Mouse (Mus musculus) spleen, postnatal 36 days (tissue): ENCODE results near the gene Kif26a.

Experiments
- DNase-seq, 2 experiments: peaks; one replicate each; pipeline ENCODE4 v3.0.0; 2022; ENCODE audit warnings: low spot score in 2 of 2, mixed read lengths in 1 of 2

The Kif26a gene

DNA sequence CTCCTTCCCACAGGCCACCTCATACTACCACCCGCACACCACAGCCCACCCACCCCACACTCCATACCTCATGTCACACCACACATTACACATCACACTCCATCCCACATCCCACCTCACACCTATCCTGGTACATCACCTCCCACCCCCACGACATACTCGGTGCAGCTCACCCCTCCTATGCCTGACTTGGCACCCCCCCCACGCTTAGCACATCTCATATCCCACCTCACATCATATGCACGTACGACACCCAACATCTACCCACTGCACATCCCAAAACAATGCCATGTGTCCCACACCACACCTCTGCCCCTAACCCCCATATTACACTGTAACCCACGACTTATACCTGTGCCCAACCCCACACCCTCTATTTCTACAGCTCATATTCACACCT, 69.5 kb downstream of the Kif26a start:
- no peak for DNase-seq

DNA sequence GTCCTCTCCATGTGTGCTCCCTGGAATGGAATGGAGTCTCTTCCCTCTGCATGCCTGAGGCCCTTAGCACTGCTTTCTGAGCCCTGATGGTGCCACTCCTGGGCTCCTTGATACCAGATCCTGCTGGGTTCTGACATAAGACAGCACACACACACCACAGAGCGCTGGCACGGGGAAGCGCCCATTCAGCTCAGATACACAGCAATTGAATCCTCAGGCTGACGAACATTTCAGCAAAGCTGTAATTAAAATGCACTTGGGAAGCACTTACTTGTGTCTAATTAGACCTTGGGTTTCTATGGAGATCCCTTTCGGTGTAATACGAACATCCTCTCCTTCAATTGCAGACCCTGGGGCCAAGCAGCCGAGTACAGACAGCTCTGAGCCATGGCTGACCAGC, 71.0 kb downstream of the Kif26a start:
- DNase-seq: no peak

DNA sequence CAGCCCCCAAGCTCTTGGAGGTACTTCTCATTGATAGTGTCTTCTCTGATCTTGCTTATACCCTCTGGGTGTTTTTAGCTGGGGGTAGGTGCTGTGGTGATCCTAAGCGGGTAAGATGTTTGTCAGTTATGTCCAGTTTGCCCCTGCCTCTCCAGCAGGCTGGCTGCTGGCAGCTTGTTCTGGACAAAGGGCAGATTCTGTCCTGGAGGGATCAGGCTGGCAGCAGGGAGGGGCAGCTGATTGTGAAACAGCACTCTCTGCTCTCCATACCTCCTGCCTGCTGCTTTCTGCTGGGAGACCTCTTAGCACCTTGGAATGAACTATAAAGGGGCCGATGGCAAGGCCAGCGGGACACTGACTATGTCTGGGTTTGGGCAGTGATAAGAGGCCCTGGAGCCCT, 71.7 kb downstream of the Kif26a start:
- no peak for DNase-seq

DNA sequence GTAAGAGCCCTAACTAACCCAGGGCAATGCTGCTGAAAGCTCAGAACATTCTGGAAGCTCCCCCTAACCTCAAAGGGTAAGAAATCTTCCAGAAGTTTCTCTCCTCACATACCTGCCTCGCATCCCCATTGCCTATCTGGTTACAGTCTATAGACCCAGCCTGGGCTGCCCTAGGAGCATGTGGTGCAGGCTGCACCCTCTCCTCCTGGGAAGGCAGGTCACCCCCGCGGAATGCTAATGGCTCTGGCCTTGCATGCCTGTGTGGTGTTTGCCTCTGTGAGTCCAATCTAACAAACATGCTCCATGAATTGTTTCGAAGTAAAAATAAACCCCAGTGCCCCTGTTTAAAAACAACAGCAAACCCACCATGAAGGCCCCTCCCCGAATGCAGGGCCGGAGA, 75.3 kb downstream of the Kif26a start:
- no peak for DNase-seq

DNA sequence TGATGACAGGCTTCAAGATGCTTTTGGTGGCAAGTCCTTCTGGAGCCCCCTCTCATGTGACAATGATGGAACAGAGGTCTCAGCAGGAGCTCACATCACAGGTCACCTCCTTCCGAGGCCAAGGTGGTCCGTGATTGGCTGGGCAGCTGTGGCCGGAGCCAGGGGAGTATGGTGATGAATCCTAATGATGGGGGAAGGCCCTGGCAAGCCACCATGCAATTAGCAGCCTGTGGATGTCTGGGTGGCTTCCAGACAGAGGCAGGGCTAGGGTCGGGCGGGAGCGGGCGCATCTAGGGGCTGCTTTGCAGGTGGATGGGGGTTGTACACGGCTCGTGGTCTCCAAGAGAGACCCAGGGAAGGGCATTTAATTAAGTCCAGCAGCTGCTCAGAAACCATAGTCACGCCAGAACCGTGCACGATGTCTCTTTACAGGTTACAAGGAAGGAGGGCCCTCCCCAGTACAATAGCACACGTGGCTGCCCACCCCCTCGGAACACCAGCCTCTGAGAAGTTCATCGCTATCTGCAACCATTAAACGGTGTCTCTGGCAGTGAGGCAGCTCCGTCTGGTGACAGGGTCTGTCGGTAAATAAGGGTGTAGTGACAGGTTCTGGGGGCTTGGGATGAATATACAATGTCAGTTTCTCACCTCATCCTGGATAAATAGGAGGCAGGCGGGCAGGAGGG, 75.9 kb downstream of the Kif26a start:
- DNase-seq: no peak

DNA sequence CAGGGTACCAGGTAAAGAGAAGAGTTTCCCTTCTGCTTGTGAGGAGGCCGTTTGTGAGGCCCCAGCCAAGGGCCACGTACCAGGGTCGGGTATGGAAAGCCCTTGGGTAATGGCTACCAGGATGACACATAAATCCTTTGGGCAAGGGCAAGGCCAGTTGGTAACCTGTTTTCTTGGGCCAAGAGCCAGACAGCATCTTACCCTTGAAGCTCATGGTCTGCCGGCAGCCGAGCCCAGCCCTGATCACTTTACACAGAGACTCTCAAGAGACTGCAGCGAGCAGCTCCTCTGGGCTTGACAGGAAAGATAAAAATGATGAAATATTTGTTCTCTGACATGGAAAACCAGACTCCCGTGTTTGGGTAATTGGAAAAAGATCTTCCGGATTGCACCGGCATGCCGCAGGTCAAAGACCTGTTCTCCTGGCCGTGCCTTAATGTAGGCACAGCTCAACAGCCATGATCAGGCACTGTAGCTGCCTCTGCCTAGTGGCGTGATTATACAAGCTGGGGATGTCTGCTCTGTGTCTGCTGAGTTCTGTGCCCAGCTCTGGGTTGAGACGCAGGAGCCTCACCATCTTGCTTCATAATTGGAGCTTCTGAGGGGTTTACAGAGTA, 77.8 kb downstream of the Kif26a start:
- DNase-seq: no peak

DNA sequence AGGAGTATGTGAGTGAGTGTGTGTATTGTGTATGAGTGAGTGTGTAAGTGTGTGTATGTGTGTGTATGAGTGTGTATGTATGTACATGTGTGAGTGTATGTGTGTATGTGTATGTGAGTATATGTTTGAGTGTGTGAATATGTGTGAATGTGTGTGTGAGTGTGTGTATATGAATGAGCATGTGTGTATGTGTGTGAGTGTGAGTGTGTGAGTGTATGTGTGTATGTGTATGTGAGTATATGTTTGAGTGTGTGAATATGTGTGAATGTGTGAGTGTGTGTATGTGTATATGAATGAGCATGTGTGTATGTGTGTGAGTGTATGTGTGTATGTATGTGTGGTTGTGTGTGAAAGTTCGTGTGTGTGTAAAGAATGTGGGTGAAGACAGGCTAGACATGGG, 80.2 kb downstream of the Kif26a start:
- DNase-seq: no peak

DNA sequence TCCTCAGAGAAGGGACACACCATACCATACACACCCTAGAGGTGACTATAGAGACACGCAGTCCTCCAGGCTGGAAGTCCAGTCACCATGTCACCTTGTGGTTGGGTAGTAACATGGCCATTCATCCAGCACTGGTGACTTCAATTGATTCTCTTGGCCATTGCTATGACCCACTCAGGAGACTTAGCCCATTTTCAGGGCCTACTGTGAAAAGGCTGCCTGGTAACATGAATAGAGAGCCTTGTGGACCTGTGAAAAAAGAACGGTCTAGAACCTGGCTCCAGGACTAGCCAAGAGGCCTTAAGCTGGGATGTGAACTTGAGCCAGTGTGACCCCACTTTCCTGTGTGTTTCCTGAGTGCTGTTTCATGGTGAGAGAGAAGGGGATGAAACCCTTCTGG, 80.6 kb downstream of the Kif26a start:
- no peak for DNase-seq

DNA sequence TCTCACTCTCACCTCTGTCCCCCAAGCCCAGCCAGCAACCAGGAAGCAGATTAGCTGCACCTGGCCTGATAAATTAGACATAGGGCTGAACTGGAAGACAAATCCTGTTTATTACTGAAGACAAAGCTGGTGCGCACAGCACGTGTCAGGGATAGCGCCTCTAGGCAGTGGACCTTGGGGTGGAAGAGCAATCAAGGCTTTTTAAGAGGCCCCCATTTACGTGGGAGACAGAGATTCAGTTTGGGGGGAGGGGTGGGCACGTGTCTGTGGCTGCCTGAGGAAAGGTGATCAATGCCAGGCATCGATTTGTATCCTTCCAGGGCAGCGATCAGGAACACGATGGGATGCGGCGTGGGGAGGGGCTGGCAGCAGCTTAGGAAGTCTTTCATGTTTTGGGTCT, 83.1 kb downstream of the Kif26a start:
- DNase-seq: no peak

DNA sequence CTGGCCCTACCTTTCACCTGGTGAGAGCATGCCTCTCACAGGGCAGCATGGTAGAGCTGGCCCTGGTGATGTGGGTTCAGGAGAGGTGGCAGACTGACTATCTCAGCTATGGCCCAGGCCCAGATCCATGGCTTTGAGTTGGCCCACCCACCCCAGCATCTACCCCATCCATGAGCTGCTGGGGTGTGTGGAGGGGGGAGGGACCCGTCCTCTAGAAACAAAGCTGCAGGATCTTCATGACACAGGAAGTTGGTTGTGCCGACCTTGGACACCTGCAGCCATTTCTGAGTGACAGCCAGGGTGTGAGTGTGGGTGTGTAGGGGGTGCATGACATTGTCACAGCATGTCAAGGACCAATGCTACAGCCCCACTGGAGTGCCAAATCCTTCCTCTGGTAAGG, 84.2 kb downstream of the Kif26a start:
- DNase-seq: no peak
